Mouse (Mus musculus) adrenal gland, postnatal 4 days (tissue): ENCODE data around the gene Tdrd3. TPM values are rescaled to one million over a fixed set of nuclear protein-coding genes. Genes with fewer than 3 reads are reported as not detected.

Source experiments
- DNase-seq, 2 experiments: peaks; one replicate each; pipeline ENCODE4 v3.0.0; 2021 to 2022; ENCODE audit warnings: low spot score in 2 of 2, mixed read lengths in 2 of 2
- total RNA-seq, 2 experiments: library from RNA; stranded (reverse); gene quantifications; 2 replicates each; pipeline ENCODE4 v1.2.3; 2021

Tdrd3 gene
- total RNA-seq, 2 experiments from 2014 or later, result 41.7 to 43.0 TPM

DNA sequence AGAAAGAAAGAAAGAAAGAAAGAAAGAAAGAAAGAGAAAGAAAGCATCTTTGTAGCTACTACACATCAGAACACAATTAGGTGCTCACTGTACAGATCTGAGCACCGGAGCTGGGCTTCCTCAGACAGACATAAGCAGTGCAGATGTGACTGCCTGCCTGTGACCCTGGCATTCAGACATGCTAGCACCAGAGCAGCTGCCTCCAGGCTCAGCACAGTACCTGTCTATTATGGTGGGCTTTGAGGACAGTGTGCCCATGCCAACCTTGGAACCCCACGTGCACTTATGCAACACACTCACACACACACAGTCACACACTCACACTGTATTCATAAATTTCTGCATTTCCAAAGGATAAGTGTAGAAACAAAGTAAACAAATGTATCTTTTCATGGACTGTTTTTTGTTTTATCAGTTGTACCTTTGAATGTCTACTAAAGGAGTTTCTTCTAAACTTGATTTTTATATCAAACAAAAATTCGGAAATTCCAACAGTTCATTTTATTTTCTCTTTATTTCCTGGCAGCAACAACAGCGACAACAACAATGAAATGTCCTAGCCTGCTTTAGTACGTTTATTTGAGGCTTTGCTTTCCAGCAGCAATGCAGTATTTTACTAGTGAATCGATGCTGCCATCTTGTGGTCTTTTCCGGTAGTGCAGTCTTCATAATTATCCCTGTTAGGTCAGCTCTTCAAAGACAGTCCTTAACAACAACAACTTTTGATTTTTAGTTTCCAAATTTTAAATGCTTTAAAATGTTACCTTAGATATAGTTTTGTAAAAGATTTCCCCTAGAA lies 35.4 kb downstream of the Tdrd3 start:
- peak in 1 of 2 experiments; percentile 33 for DNase-seq

GRCm38 (mm10) chr14:87455630-87456175 lies 39.3 kb downstream of the Tdrd3 start:
- DNase-seq, result no peak

- no peak for DNase-seq
Measured at GRCm38 (mm10) chr14:87459777-87460176, 43.3 kb downstream of the Tdrd3 start.

DNA sequence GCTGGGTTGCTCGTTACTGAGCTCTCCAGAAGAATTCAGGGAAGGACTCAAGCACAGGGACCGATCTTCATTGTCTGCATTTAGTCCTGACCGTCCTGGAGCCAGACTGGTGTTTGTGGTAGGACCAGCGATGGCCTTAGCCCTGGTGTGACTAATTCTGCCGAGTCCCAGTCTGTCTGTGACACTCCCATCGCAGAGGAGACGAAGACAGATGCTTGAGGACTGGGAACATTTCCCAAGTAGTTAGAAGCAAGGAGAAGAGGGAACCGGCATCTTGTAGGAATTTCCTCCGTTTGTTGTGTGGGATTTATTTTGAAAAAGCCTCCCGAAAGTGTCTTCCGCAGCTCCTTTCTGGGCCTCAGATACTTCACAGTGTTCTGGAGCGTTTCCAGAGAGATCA lies 45.1 kb downstream of the Tdrd3 start:
- no peak for DNase-seq

- peak in 1 of 2 experiments; percentile 50 for DNase-seq
Measured at GRCm38 (mm10) chr14:87463963-87464654, 47.7 kb downstream of the Tdrd3 start.

DNA sequence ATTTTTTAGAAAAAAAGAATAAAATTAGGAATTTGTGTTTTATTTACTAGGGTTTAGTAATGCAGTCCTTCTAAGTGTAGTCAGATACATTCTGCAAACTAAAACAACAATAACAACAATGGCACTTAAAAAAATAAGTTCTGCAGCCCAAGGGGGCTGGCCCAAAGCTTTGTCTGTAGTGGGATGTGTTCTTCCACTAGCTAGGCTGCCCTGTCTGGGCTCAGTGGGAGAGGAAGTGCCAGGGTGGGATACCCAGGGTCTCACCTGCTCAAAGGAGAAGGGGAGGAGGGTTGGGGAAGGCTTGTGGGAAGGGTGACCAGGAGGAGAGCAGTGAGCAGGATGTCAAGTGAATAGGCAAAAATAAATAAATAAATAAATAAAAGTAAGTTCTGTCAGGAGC lies 48.2 kb downstream of the Tdrd3 start:
- no peak for DNase-seq

GRCm38 (mm10) chr14:87467586-87467985 lies 51.1 kb downstream of the Tdrd3 start:
- DNase-seq, result no peak

DNA sequence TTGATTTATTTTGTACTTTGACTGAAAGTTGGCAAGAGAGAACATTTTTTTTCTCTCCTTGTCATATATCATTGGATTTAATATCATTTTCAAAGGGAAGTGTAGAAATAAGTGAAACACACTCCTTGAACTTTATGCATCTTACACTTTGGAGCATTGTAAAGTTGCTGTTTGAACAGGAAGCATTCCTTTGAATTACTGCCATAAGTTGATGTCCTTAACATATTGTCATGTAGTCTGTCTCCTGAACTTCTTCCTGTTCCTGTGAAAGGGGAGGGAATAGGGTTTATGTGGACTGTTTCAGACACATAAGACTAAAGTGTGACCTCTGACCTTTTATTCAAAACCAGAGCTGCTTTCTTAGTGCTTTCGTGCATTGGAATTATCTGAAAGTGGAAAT lies 55.1 kb downstream of the Tdrd3 start:
- DNase-seq, result no peak

DNA sequence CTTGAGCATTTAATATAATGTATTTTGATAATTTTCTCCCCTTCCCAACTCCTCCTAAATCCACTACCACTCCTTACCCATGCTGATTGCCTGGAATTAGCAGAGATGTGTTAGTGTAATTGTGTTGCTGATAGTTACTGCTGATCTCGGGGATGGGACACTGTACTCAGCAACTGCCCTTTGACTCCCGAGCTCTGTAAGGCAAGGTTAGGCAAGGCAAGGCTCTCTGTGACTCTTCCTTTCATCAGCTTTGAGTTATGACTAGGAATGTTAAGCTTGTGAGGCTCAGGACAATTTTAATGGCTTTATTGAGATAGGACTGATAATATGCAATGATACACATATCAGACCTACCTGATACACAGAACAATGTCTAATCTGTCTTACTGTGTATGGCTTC lies 56.3 kb downstream of the Tdrd3 start:
- no peak for DNase-seq

DNA sequence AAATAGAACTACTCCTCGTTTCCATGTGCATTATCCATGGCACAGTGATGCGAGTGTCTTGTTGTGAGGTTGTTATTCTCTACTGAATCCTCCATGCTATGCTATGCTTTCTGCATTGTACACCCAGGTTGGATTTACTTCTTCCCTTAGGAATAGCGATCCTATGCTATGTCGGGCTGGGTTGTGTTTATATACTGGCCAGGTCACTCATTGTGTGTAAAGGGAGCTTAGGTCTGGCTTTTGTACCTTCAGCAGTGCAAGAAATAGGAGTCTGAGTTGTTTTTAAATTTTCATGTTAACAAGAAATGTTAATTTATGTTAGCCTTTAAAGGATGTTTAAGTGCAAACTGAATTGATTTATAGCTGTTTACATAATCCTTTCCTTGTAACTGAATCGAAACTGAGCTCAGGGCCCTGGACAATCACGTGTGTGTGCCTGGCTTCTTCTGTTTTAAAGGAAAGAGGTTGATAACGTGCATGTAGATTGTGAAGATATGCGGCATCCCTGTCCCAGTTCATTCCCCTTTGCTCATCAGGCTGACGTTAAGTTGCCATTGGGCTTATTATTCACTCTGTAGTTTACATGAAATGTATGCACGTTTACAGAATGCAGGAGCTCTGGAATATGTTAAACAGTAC lies 59.4 kb downstream of the Tdrd3 start:
- no peak for DNase-seq

- DNase-seq, result no peak
Measured at GRCm38 (mm10) chr14:87478339-87478951, 62.0 kb downstream of the Tdrd3 start.

- no peak for DNase-seq
Measured at GRCm38 (mm10) chr14:87485888-87486287, 69.4 kb downstream of the Tdrd3 start.

GRCm38 (mm10) chr14:87497955-87498594 lies 81.6 kb downstream of the Tdrd3 start:
- no peak for DNase-seq

GRCm38 (mm10) chr14:87505924-87506323 lies 89.5 kb downstream of the Tdrd3 start:
- no peak for DNase-seq

GRCm38 (mm10) chr14:87515281-87515680 lies 98.8 kb downstream of the Tdrd3 start:
- DNase-seq, result no peak

DNA sequence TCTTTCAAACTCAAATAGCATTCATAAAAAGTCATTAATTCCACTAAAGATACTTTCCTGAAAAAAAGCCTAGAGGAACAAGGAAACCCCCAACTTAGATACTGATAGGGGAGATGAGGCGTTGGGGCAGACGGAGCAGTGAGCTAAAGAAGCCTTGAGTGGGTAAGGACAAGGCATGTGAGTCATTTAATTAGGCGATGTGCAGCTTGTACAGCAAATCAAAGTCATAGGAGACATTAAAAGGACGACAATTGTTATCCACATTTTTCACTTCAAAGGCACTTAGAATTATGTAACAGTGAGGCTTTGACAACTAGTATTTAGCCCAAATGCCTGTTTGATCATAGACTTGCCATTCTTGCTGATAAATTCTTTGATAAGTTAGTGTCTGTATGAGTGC lies 100.9 kb downstream of the Tdrd3 start:
- DNase-seq, result no peak

GRCm38 (mm10) chr14:87531847-87532246 lies 115.4 kb downstream of the Tdrd3 start:
- no peak for DNase-seq

DNA sequence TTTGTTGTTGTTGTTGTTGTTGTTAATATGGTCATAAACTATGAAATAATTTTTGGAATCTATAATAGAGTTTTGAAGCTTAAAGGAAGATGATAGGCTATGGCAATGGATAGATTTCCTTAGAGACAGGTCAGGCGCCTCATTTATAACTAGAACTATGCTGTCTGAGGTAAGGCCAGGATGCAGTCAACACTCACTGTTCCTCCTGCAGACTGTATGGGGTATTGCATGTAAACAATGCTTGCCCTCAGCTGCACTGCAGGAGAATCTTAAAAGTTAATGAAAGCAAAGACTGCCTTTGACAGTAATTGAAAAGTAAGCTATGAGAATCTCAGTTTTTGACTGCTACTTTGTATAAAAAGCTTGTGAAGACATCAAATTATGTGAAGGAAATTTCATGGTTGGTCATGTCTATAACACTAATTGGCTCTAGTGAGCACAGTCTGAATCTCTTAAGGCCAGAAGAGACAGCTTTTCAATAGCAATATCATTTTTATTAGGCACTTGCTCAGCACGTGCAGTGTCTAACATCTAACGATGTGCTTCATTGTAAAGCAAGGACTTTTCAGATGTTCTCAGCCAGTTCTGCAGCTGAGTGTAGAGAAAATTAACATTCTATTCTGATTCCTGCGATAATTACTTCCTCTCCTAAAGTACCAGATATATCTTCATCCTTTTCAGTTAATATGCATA lies 120.8 kb downstream of the Tdrd3 start:
- no peak for DNase-seq

DNA sequence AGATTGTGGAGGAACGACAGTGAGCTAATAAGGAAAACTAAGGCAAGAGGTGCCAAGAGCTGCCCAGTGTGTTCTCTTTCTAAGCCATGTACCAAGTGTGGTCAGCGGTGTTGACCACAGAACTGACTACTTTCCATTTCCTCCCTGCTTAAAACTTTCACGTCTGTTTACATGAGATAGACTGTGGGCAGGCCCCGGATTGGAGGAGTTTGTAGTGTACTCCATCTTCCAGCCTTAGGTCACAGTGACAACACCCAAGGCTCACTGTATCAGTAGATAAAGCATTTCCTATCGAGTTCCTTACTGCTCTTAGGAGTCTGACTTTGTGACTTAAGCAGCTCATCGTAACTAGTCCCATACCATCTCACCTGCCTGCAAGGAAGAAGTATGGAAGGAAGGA lies 133.5 kb downstream of the Tdrd3 start:
- DNase-seq, result no peak

GRCm38 (mm10) chr14:87552211-87552610 lies 135.8 kb downstream of the Tdrd3 start:
- no peak for DNase-seq
